Mouse (Mus musculus): Measurements from ENCODE around the gene Chrm3. TPM values are rescaled to one million over a fixed set of nuclear protein-coding genes. Genes with fewer than 3 reads are reported as not detected.

The Chrm3 gene
- total and polyA plus RNA-seq, 3 experiments = 0.47 to 1.2 (median 0.89) TPM

- no peak for DNase-seq
- H3K27me3 ChIP-seq (ENCODE audit: control insufficient read depth, insufficient read depth, low read length) = no peaks in the 10 kb centered on the region
- intact Hi-C loops (cut with DNase I) = no loop called here
- H3K36me3 ChIP-seq (ENCODE audit: control insufficient read depth, insufficient read depth, low read length) = no peaks in the 10 kb centered on the region
- no peaks in the 10 kb centered on the region for H3K79me2 ChIP-seq (replicated peaks; ENCODE audit: control insufficient read depth, insufficient read depth, low read length)
- no peak overlapping the region for H3K27ac ChIP-seq
- TF ChIP-seq CTCF (IDR thresholded peaks at IDR 0.05) = no peak
- no peak for TF ChIP-seq POLR2A (IDR thresholded peaks at IDR 0.05; ENCODE audit: insufficient read depth, low read depth, low read length)
- no peak for TF ChIP-seq EP300 (IDR thresholded peaks at IDR 0.05; ENCODE audit: insufficient read depth, low read depth, low read length)
- H3K4me1 ChIP-seq (ENCODE audit: control insufficient read depth, insufficient read depth, low read length) = no peaks in the 10 kb centered on the region
- WGBS = 80% methylated on average over 6 of the region's 6 CpGs
- H3K9ac ChIP-seq (ENCODE audit: low read depth, low read length) = no peak overlapping the region
- no peak overlapping the region for H3K4me3 ChIP-seq
Observed at GRCm38 (mm10) chr13:10086336-10086735, 274.3 kb downstream of the Chrm3 start.

DNA sequence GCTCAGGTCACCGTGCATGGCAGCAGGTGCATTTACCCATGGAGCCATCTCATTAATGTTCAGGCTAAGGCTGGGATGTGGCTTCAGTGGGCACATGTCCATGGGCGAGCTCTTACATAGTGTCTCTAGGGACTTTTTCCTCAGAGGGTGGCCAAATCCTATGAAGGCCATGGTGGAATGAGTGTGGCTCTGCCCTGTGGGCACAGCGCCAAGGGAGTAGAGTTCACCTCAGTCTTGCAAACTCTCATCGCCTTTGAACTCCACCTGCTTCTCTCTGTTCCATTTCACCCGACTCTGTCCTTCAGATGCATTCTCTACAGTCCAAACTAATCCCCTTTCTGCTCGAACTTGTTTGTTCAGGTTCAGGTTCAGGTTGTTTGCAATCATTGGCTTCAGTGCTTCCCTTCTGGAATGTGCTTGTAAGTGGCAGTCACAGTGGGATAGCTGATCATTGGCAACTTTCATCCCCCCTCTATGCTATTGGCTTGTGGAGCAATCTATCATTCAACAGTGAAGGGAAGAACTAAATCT is 278.7 kb downstream of the Chrm3 start:
- Histone ChIP-seq H3K9ac (ENCODE audit: low read depth, low read length) (no peak overlapping the region), H3K27ac (no peak overlapping the region), H3K27me3 (ENCODE audit: control insufficient read depth, insufficient read depth, low read length) (no peaks in the 10 kb centered on the region), H3K79me2 (replicated peaks; ENCODE audit: control insufficient read depth, insufficient read depth, low read length) (no peaks in the 10 kb centered on the region), H3K4me1 (ENCODE audit: control insufficient read depth, insufficient read depth, low read length) (no peaks in the 10 kb centered on the region), H3K4me3 (no peak overlapping the region), H3K36me3 (ENCODE audit: control insufficient read depth, insufficient read depth, low read length) (no peaks in the 10 kb centered on the region)
- no peak for DNase-seq
- intact Hi-C loops (cut with DNase I) = no loop called here
- 82% methylated on average over 6 of the region's 6 CpGs for WGBS
- TF ChIP-seq EP300 (IDR thresholded peaks at IDR 0.05; ENCODE audit: insufficient read depth, low read depth, low read length) = no peak

DNA sequence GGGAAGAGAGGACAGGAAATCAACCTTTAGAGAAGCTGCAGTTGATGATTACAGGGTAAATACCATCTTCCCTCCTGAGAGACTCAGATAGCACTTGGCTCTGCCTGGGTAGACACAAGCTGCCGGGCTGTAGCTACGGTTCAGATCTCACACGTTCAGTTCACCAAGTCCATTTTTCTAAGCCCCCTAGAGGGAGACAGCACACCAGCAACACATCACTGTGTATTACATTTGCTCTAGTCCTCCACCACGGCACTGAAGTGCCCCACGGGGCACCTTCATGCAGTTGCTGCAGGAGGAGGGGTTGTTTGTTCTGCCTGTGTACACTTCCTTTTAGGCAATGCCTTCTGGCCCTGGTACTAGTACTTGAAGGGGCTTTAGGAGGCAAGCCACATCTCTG is 289.5 kb downstream of the Chrm3 start:
- H3K4me1 ChIP-seq (ENCODE audit: control insufficient read depth, insufficient read depth, low read length) = no peaks in the 10 kb centered on the region
- intact Hi-C loops (cut with DNase I) = loop anchor here (10.0 kb wide), 1 partner anchor 274 kb away; no protein-coding TSS in a partner anchor

GRCm38 (mm10) chr13:10068927-10069580 is 291.6 kb downstream of the Chrm3 start:
- Histone ChIP-seq H3K79me2 (replicated peaks; ENCODE audit: control insufficient read depth, insufficient read depth, low read length) (no peaks in the 10 kb centered on the region), H3K4me1 (ENCODE audit: control insufficient read depth, insufficient read depth, low read length) (no peaks in the 10 kb centered on the region), H3K27ac (no peak overlapping the region), H3K4me3 (no peak overlapping the region), H3K27me3 (ENCODE audit: control insufficient read depth, insufficient read depth, low read length) (no peaks in the 10 kb centered on the region), H3K9ac (ENCODE audit: low read depth, low read length) (no peak overlapping the region), H3K36me3 (ENCODE audit: control insufficient read depth, insufficient read depth, low read length) (no peaks in the 10 kb centered on the region)
- no peak for DNase-seq
- TF ChIP-seq POLR2A (IDR thresholded peaks at IDR 0.05; ENCODE audit: insufficient read depth, low read depth, low read length) (no peak), EP300 (IDR thresholded peaks at IDR 0.05; ENCODE audit: insufficient read depth, low read depth, low read length) (no peak), CTCF (IDR thresholded peaks at IDR 0.05) (no peak)
- intact Hi-C loops (cut with DNase I) = no loop called here
- 88% methylated on average over 10 of the region's 10 CpGs for WGBS

More for the DNA sequence above, 289.5 kb downstream of the Chrm3 start:
- WGBS = 10% methylated on average over 5 of the region's 5 CpGs
- Histone ChIP-seq H3K79me2 (replicated peaks; ENCODE audit: control insufficient read depth, insufficient read depth, low read length) (no peaks in the 10 kb centered on the region), H3K27me3 (ENCODE audit: control insufficient read depth, insufficient read depth, low read length) (no peaks in the 10 kb centered on the region), H3K4me3 (no peak overlapping the region), H3K36me3 (ENCODE audit: control insufficient read depth, insufficient read depth, low read length) (no peaks in the 10 kb centered on the region), H3K9ac (ENCODE audit: low read depth, low read length) (no peak overlapping the region), H3K27ac (no peak overlapping the region)
- peak; percentile 18 to 26 for DNase-seq
- TF ChIP-seq EP300 (IDR thresholded peaks at IDR 0.05; ENCODE audit: insufficient read depth, low read depth, low read length) (no peak), CTCF (IDR thresholded peaks at IDR 0.05) (peak; percentile 59), POLR2A (IDR thresholded peaks at IDR 0.05; ENCODE audit: insufficient read depth, low read depth, low read length) (no peak)

- H3K36me3 ChIP-seq (ENCODE audit: control insufficient read depth, insufficient read depth, low read length) = no peaks in the 10 kb centered on the region
- H3K27me3 ChIP-seq (ENCODE audit: control insufficient read depth, insufficient read depth, low read length) = no peaks in the 10 kb centered on the region
- H3K79me2 ChIP-seq (replicated peaks; ENCODE audit: control insufficient read depth, insufficient read depth, low read length) = no peaks in the 10 kb centered on the region
- TF ChIP-seq POLR2A (IDR thresholded peaks at IDR 0.05; ENCODE audit: insufficient read depth, low read depth, low read length) (no peak), EP300 (IDR thresholded peaks at IDR 0.05; ENCODE audit: insufficient read depth, low read depth, low read length) (no peak), CTCF (IDR thresholded peaks at IDR 0.05) (no peak)
- DNase-seq = no peak
- no peaks in the 10 kb centered on the region for H3K4me1 ChIP-seq (ENCODE audit: control insufficient read depth, insufficient read depth, low read length)
- intact Hi-C loops (cut with DNase I) = no loop called here
- H3K9ac ChIP-seq (ENCODE audit: low read depth, low read length) = no peak overlapping the region
- no peak overlapping the region for H3K4me3 ChIP-seq
- WGBS = 80% methylated on average over 12 of the region's 12 CpGs
- H3K27ac ChIP-seq = no peak overlapping the region
Observed at GRCm38 (mm10) chr13:10066829-10067618, 293.6 kb downstream of the Chrm3 start.

- 63% methylated on average over 2 of the region's 2 CpGs for WGBS
- no peaks in the 10 kb centered on the region for H3K79me2 ChIP-seq (replicated peaks; ENCODE audit: control insufficient read depth, insufficient read depth, low read length)
- no peak for TF ChIP-seq CTCF (IDR thresholded peaks at IDR 0.05)
- TF ChIP-seq EP300 (IDR thresholded peaks at IDR 0.05; ENCODE audit: insufficient read depth, low read depth, low read length) = no peak
- no peak for TF ChIP-seq POLR2A (IDR thresholded peaks at IDR 0.05; ENCODE audit: insufficient read depth, low read depth, low read length)
- no peaks in the 10 kb centered on the region for H3K36me3 ChIP-seq (ENCODE audit: control insufficient read depth, insufficient read depth, low read length)
- no peak overlapping the region for H3K27ac ChIP-seq
- no peaks in the 10 kb centered on the region for H3K27me3 ChIP-seq (ENCODE audit: control insufficient read depth, insufficient read depth, low read length)
- H3K9ac ChIP-seq (ENCODE audit: low read depth, low read length) = no peak overlapping the region
- no peak overlapping the region for H3K4me3 ChIP-seq
- intact Hi-C loops (cut with DNase I) = no loop called here
- DNase-seq = peak in 1 of 2 experiments; percentile 5
- no peaks in the 10 kb centered on the region for H3K4me1 ChIP-seq (ENCODE audit: control insufficient read depth, insufficient read depth, low read length)
Observed at GRCm38 (mm10) chr13:10065776-10066175, 294.9 kb downstream of the Chrm3 start.
